Mouse (Mus musculus) liver, embryonic 16.5 days (tissue): Measurements from ENCODE around the gene Rnase2b. TPM values are rescaled to one million over a fixed set of nuclear protein-coding genes. Genes with fewer than 3 reads are reported as not detected.
A peak's percentile ranks its signal among the peaks of the same experiment; 100 is the strongest.
"Not testable (repeated sequence)": the region's sequence is repeated elsewhere in the genome, so short reads cannot be mapped to it uniquely, and the experiment has no call there.

ENCODE experiments used
- ATAC-seq: fragments of 200-750 bp; cut with Nextera tagmentation; 2 replicates; pipeline ENCODE4 v1.8.0; 2017; ENCODE audit warnings: low read depth, mild to moderate bottlenecking, moderate number of reproducible peaks, moderate library complexity
- H3K27ac ChIP-seq: fragments of 300-500 bp; sonication (generic); 2 replicates; pipeline ENCODE4 v1.5.1; 2014; ENCODE audit warnings: mild to moderate bottlenecking, low read length
- H3K27me3 ChIP-seq: fragments of 300-500 bp; sonication (generic); 2 replicates; pipeline ENCODE4 v1.6.1; 2014; ENCODE audit warnings: low read depth, low read length, mixed read lengths; ENCODE audit not compliant: control insufficient read depth, insufficient read depth
- H3K36me3 ChIP-seq: fragments of 300-500 bp; sonication (generic); 2 replicates; pipeline ENCODE4 v1.6.1; 2014; ENCODE audit warnings: mild to moderate bottlenecking; ENCODE audit not compliant: control insufficient read depth, insufficient read depth
- H3K4me1 ChIP-seq: fragments of 300-500 bp; sonication (generic); 2 replicates; pipeline ENCODE4 v1.6.1; 2014; ENCODE audit warnings: low read depth, low read length, mixed read lengths; ENCODE audit not compliant: control insufficient read depth
- H3K4me2 ChIP-seq: fragments of 300-500 bp; sonication (generic); 2 replicates; pipeline ENCODE4 v1.6.1; 2014; ENCODE audit warnings: low read depth, low read length, mixed read lengths
- H3K4me3 ChIP-seq: fragments of 300-500 bp; sonication (generic); 2 replicates; pipeline ENCODE4 v1.5.1; 2014; ENCODE audit warnings: low read depth, mild to moderate bottlenecking, low read length
- H3K9ac ChIP-seq: fragments of 300-500 bp; sonication (generic); 2 replicates; pipeline ENCODE4 v1.6.1; 2014; ENCODE audit warnings: low read depth, low read length
- H3K9me3 ChIP-seq: fragments of 300-500 bp; sonication (generic); replicated peaks from 2 replicates; pipeline ENCODE4 v1.6.1; 2016; ENCODE audit warnings: low read length; ENCODE audit not compliant: control insufficient read depth
- WGBS: fragments of 180-500 bp; shearing (Covaris S2); extraction: QIAGEN DNeasy Blood & Tissue Kit; methylation state at CpG from one replicate; pipeline ENCODE4 v1.1.7; 2014; ENCODE audit not compliant: insufficient replicate concordance; 5-methylcytosine and 5-hydroxymethylcytosine counted together
- polyA plus RNA-seq: library from polyadenylated mRNA; unstranded; fragments of >200 nt; fragmentation: Nextera tagmentation; extraction: Ambion mirVana; gene quantifications from 2 replicates; pipeline ENCODE4 v1.2.1, GENCODE M21; 2015

The Rnase2b gene
- polyA plus RNA-seq, 1 experiment from 2014 or later, result not detected

DNA sequence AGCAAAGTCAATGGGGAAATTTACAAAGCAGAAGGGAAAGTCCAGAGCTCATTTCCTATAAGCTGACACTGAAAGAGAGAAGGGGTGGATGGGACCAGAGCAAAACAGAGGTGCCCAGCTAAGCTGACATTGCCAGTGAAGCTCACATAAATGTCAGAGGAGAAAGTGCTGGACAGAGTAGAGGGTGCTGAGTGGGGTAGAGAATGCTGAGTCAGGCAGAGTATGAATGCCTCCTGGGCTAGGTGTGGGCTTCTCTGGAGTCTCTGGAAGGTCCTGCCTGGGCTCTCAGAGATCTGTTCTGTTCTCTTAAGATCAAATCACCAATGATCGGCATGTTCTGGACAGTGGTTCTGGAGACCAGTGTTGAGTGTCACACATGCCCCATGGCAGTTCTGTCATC lies 3.4 kb downstream of the Rnase2b start:
- 0 out of 2 replicates have a peak, but pooled peaks have one; percentile 21 for ATAC-seq
- WGBS, result 76% methylated on average over 1 of the region's 1 CpGs
- H3K27ac ChIP-seq, result no peak overlapping the region
- H3K27me3 ChIP-seq, result no peaks in the 10 kb centered on the region
- H3K4me3 ChIP-seq, result no peak overlapping the region
- peaks cover 4% of the 10 kb centered on the region for H3K4me1 ChIP-seq
- H3K9ac ChIP-seq, result no peak overlapping the region
- no peak overlapping the region for H3K4me2 ChIP-seq
- no peaks in the 10 kb centered on the region for H3K9me3 ChIP-seq
- H3K36me3 ChIP-seq, result no peaks in the 10 kb centered on the region

- H3K4me1 ChIP-seq, result peaks cover 4% of the 10 kb centered on the region
- H3K9ac ChIP-seq, result no peak overlapping the region
- no peak for ATAC-seq
- H3K36me3 ChIP-seq, result no peaks in the 10 kb centered on the region
- no peaks in the 10 kb centered on the region for H3K27me3 ChIP-seq
- no peak overlapping the region for H3K27ac ChIP-seq
- H3K4me2 ChIP-seq, result no peak overlapping the region
- no peak overlapping the region for H3K4me3 ChIP-seq
- no peaks in the 10 kb centered on the region for H3K9me3 ChIP-seq
Measured at GRCm38 (mm10) chr14:51166068-51166467, 4.0 kb downstream of the Rnase2b start.

GRCm38 (mm10) chr14:51172095-51172865 lies 10.2 kb downstream of the Rnase2b start:
- not testable (repeated sequence) for H3K4me1 ChIP-seq, H3K27me3 ChIP-seq, H3K4me2 ChIP-seq, H3K36me3 ChIP-seq, ATAC-seq, H3K4me3 ChIP-seq, H3K9ac ChIP-seq, H3K9me3 ChIP-seq, H3K27ac ChIP-seq
- WGBS, result 31% methylated on average over 9 of the region's 9 CpGs

- not testable (repeated sequence) for H3K9ac ChIP-seq, H3K4me3 ChIP-seq, ATAC-seq, H3K9me3 ChIP-seq, H3K27ac ChIP-seq, H3K36me3 ChIP-seq, H3K4me2 ChIP-seq, H3K27me3 ChIP-seq, H3K4me1 ChIP-seq
- WGBS, result 51% methylated on average over 4 of the region's 4 CpGs
Measured at GRCm38 (mm10) chr14:51172947-51173346, 10.9 kb downstream of the Rnase2b start.

GRCm38 (mm10) chr14:51173843-51174242 lies 11.8 kb downstream of the Rnase2b start:
- no peaks in the 10 kb centered on the region for H3K27me3 ChIP-seq
- no peak overlapping the region for H3K27ac ChIP-seq
- no peak overlapping the region for H3K9ac ChIP-seq
- no peaks in the 10 kb centered on the region for H3K36me3 ChIP-seq
- WGBS, result 80% methylated on average over 4 of the region's 4 CpGs
- no peak overlapping the region for H3K4me2 ChIP-seq
- no peak overlapping the region for H3K4me3 ChIP-seq
- ATAC-seq, result no peak
- no peaks in the 10 kb centered on the region for H3K4me1 ChIP-seq
- no peaks in the 10 kb centered on the region for H3K9me3 ChIP-seq

- not testable (repeated sequence) for H3K9me3 ChIP-seq, H3K4me3 ChIP-seq, H3K36me3 ChIP-seq, H3K27ac ChIP-seq, ATAC-seq, H3K4me2 ChIP-seq, H3K9ac ChIP-seq, H3K4me1 ChIP-seq, H3K27me3 ChIP-seq
- whole genome bisulfite sequencing, result 49% methylated on average over 2 of the region's 2 CpGs
Measured at GRCm38 (mm10) chr14:51181051-51181450, 19.0 kb downstream of the Rnase2b start.

GRCm38 (mm10) chr14:51195681-51196080 lies 33.6 kb downstream of the Rnase2b start:
- Histone ChIP-seq H3K27me3 (no peaks in the 10 kb centered on the region), H3K9ac (no peak overlapping the region), H3K36me3 (no peaks in the 10 kb centered on the region), H3K4me1 (no peaks in the 10 kb centered on the region), H3K27ac (no peak overlapping the region), H3K4me2 (no peak overlapping the region), H3K9me3 (no peaks in the 10 kb centered on the region), H3K4me3 (no peak overlapping the region)
- 84% methylated on average over 4 of the region's 4 CpGs for WGBS
- no peak for ATAC-seq

DNA sequence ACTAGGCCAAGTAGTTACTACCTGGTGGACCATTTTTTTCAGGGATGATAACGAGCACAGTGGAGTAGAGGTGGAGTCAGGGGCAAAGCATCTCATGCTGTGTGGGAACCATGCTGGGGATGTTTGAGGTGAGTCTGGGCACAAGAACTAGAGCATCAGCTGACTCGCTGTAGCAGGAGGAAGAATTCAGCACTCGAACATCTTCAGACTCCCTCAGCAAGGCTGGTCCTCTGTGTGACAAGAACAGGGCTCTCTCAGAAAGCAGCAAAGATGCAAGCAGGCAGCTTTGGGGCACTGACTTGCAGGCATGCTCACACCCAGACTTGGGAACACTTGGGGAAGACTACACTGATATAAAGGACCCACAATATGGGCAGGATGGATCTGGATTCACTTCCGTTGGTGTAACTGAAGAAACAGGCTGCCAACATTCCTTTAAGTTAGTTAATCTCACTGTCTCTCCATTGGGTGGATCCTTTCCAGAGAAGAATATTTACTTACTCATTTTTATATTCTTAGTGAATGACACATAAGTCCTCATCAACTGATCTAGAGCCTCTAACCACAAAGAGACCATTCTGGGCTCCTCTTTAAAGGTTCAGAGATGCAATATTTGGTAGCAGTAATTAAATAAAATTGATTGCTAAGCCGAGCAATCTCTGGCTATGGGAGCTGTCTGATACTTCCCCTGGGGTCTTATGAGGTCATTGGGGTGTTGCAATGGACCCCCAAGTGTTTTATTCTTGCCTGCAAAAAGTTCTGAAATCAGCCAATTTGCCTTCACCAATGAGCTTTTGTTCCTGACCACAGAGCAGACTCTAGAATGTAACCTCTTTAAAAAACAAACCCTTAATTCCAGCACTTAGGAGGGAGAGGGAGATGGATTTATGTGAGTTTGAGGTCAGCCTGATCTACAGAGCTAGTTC lies 37.3 kb downstream of the Rnase2b start, which contains the start of gene Ang2:
Gene Ang2, minus strand, starts transcription at position 51 of the 926 bp plus-strand sequence.
- Histone ChIP-seq H3K27me3 (no peaks in the 10 kb centered on the region), H3K4me1 (no peaks in the 10 kb centered on the region), H3K9me3 (no peaks in the 10 kb centered on the region), H3K4me2 (no peak within 1 kb of the TSS), H3K4me3 (no peak within 1 kb of the TSS), H3K27ac (no peak within 1 kb of the TSS), H3K36me3 (no peaks in the 10 kb centered on the region), H3K9ac (no peak within 1 kb of the TSS)
- 58% methylated on average over 5 of the region's 5 CpGs for WGBS
- no peak for ATAC-seq

GRCm38 (mm10) chr14:51200054-51200453 lies 38.0 kb downstream of the Rnase2b start:
- WGBS, result 72% methylated on average over 2 of the region's 2 CpGs
- H3K4me3 ChIP-seq, result no peak overlapping the region
- H3K4me2 ChIP-seq, result no peak overlapping the region
- no peak overlapping the region for H3K9ac ChIP-seq
- no peaks in the 10 kb centered on the region for H3K27me3 ChIP-seq
- no peak for ATAC-seq
- H3K4me1 ChIP-seq, result no peaks in the 10 kb centered on the region
- H3K9me3 ChIP-seq, result no peaks in the 10 kb centered on the region
- H3K36me3 ChIP-seq, result no peaks in the 10 kb centered on the region
- H3K27ac ChIP-seq, result no peak overlapping the region
